Mouse (Mus musculus) common myeloid progenitor, adult 5-6 weeks (primary cell): Measurements from ENCODE around the gene Tra2b. TPM values are rescaled to one million over a fixed set of nuclear protein-coding genes. Genes with fewer than 3 reads are reported as not detected.
"Not testable (repeated sequence)": the region's sequence is repeated elsewhere in the genome, so short reads cannot be mapped to it uniquely, and the experiment has no call there.

Experiments used
- ATAC-seq: replicated peaks from 2 replicates; pipeline ENCODE4 v1.8.0; 2016; ENCODE audit warnings: low read depth, mild to moderate bottlenecking, moderate TSS enrichment, inconsistent platforms; ENCODE audit not compliant: poor library complexity, severe bottlenecking
- total RNA-seq: library from RNA; stranded (forward); fragments of 200-1000, 187-1606 nt; gene quantifications from 2 replicates; pipeline ENCODE4 v1.2.3, GENCODE M21; 2017

The Tra2b gene
- total RNA-seq, 1 experiment from 2014 or later = 656 TPM

- no peak for ATAC-seq
Observed at GRCm38 (mm10) chr16:22250307-22250706, 15.5 kb downstream of the Tra2b start.

GRCm38 (mm10) chr16:22249754-22250153, 16.1 kb downstream of the Tra2b start:
- no peak for ATAC-seq

DNA sequence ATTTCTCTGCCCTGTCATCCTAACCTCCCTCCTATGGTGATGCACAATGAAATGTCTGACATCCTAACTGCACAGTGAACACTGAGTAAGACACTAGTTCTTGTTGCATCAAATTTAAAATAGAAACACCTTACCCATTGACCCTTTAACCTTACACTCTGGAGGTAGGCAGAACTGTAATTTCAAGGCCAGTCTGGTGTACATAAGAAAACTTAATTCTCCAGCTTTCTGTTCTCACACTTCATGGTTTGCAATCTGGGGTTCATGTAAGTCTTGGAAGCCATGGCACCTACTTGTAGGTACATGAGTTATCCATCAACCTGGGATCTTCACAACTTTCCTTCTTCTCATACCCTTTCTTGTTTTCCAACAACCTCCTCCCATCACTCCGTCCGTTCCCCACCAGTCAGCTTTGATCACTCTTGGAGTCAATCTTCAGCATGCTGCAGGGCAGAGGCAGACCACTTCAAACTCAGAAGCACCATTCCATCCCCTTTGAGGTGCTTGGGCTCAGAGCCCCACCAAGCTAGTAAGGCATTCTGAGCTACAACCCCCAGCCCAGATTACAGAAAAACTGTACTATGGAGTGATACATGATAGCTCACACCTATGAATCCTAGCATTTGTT, 23.5 kb downstream of the Tra2b start:
- ATAC-seq = no peak

DNA sequence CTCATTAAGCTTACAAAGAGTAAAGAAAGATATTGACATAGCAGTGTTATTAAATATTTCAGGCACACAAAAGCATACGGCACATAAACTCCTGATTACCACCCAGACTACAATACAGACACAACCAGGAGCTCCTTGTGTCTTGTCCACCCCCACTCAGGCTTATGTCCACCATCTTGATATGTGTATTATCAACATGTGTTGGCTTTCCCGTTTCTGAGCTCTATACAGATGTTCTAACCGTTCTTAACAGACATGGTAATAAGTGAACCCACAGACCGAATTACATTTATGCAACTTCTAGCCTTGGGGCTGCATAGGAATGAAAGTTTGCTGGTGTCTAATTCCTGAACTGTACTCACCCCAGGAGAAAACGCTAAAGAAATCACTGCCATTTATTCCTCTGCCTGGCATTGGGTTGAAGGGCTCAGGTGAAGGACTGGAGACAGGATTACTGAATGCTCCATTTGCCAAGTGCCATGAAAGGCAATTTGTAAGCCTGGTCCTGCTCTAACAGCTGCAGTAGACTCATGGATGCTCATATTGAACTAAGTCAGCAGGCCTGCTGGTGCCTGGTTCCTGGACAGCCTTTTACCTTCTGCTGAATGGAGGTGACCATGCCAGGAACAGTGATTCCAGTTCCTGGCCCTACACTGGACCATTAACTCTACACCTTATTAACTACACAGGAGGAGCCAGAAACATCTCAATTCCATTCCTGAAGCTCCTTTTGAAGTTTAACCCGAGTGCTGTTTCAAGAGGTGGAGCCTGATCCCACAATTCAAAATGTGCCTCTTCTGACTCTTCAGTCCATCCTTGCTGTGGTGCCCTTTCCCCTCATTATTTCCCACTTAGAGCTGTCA, 24.2 kb downstream of the Tra2b start:
- no peak for ATAC-seq

GRCm38 (mm10) chr16:22240856-22241255, 24.9 kb downstream of the Tra2b start:
- no peak for ATAC-seq

DNA sequence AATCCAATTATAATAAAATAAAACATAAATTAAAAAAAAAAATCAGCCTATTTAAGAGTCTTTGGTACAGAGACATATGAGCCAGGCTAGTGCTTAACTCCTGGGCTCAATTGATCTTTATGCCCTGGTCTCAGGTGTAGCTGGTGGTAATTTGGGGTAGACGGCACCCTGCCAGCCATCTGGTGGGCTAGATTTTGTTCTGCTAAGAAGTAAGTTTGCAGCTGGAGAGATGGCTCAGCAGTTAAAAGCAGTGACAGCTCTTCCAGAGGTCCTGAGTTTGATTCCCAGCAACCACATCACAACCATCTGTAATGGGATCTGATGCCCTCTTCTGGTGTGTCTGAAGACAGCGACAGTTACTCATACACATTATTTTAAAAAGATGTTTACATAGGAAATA, 25.8 kb downstream of the Tra2b start:
- no peak for ATAC-seq

GRCm38 (mm10) chr16:22238928-22239620, 26.7 kb downstream of the Tra2b start:
- ATAC-seq = no peak

GRCm38 (mm10) chr16:22238402-22238801, 27.4 kb downstream of the Tra2b start:
- not testable (repeated sequence) for ATAC-seq

DNA sequence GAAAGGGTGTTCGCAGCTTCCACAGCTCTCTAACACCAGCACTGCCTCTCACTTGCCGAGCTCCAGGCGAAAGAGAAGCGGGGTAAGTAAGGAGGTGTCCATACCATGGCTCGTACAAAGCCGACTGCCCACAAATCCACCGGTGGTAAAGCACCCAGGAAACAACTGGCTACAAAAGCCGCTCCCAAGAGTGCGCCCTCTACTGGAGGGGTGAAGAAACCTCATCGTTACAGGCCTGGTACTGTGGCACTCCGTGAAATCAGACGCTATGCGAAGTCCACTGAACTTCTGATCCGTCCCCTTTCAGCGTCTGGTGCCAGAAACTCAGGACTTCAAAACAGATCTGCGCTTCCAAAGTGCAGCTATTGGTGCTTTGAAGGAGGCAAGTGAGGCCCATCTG, 29.0 kb downstream of the Tra2b start:
- ATAC-seq = no peak

GRCm38 (mm10) chr16:22234535-22234934, 31.3 kb downstream of the Tra2b start:
- no peak for ATAC-seq

- not testable (repeated sequence) for ATAC-seq
Observed at GRCm38 (mm10) chr16:22230276-22230675, 35.5 kb downstream of the Tra2b start.

DNA sequence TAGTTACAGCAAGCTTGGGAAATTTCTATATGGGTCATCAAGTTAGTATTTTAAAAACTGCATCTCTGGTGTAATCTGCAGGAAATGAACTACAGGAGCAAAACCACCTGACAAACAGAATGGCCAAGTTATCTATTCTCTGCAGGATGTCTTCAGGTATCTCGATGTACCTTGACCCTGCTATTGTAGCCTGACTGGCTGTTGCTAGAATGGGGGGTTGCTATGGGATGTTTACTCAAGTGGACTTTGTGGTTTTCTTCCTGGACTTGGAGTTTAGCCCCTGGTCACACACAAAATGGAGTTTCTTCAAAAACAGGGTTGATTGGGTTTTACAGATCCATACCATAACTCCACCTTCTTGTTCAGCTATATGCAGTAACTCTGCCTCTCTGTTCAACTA, 62.3 kb downstream of the Tra2b start:
- no peak for ATAC-seq

DNA sequence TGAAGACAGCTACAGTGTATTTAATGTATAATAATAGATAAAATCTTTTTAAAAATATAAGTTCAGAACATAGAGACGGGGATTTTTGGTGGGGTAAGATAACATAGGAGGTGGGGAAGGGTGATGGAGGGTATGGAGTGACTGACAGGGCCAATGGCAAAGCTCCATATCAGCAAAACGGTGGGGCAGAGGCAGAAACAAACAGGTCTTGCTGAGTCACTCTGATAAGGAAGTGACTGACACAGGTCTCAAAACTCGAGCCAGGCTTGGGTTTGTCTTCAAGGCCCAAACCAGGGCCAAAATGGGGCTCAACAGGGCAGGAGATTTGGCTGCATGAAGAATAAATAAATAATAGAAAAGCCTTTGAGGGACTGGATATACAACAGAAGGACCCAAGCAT, 63.9 kb downstream of the Tra2b start:
- ATAC-seq = no peak

DNA sequence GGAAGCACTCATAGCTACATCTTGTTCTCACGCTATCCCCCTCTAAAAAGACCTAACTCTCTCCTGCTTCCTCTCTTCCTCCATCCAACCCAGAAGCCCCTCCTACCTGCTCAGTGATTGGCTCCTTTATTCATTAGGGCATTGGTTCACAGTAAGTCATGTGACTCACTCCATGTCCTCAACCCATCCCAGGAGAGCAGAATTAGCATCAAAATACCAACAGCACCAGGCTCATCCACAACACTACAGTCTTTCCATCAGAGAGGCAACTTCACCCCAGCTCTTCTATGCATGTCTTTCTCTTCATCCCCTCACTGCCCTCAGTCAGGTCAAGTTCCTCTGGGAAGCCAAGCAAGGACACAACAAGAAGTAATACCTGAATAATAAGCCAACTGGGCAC, 65.3 kb downstream of the Tra2b start:
- no peak for ATAC-seq

Other genes starting within 250 kb of the Tra2b start
- 1.2 and 2.0 TPM in 2 replicates for gene Igf2bp2, start 102.7 kb downstream of the Tra2b start, total RNA-seq
- gene Etv5, start 173.7 kb upstream of the Tra2b start, total RNA-seq = 3.3 and 4.4 TPM in 2 replicates